Mouse (Mus musculus) MEL (cell line): Measurements from ENCODE around the gene Slc39a13. TPM values are rescaled to one million over a fixed set of nuclear protein-coding genes. Genes with fewer than 3 reads are reported as not detected.

Experiments
- DNase-seq: peaks from one replicate; pipeline ENCODE4 v3.0.0; 2011; ENCODE audit warnings: low read depth, low spot score
- H3K27ac ChIP-seq: 2 replicates; pipeline ENCODE4 v1.5.1; 2012; ENCODE audit warnings: low read depth, mild to moderate bottlenecking, control low read depth, low read length, moderate library complexity; ENCODE audit not compliant: control insufficient read depth
- H3K27me3 ChIP-seq, 2 experiments: fragments of 150-350 bp in 1 of 2; sonication (generic) in 1 of 2; 2 replicates each; pipeline ENCODE4 v1.6.1; 2012; ENCODE audit warnings: low read length in 2 of 2, mild to moderate bottlenecking in 2 of 2, improper control_type of control experiment in 1 of 2, moderate library complexity in 1 of 2; ENCODE audit not compliant: insufficient read depth in 2 of 2, control insufficient read depth in 1 of 2
- H3K36me3 ChIP-seq, 2 experiments: 2 replicates each; pipeline ENCODE4 v1.6.1; 2012 to 2014; ENCODE audit warnings: low read length in 2 of 2, improper control_type of control experiment in 1 of 2, inconsistent platforms in 1 of 2, mild to moderate bottlenecking in 1 of 2; ENCODE audit not compliant: insufficient read depth in 2 of 2, control insufficient read depth in 1 of 2
- H3K4me1 ChIP-seq, 2 experiments: fragments of 150-350 bp in 1 of 2; sonication (generic) in 1 of 2; 2 replicates each; pipeline ENCODE4 v1.6.1; 2012; ENCODE audit warnings: low read length in 2 of 2, improper control_type of control experiment in 1 of 2, mild to moderate bottlenecking in 1 of 2; ENCODE audit not compliant: insufficient read depth in 2 of 2, control insufficient read depth in 1 of 2
- H3K4me3 ChIP-seq, 2 experiments: fragments of 150-350 bp in 1 of 2; sonication (generic) in 1 of 2; 2 replicates each; pipeline ENCODE4 v1.5.1; 2012; ENCODE audit warnings: low read depth in 2 of 2, low read length in 2 of 2, mild to moderate bottlenecking in 2 of 2, moderate library complexity in 2 of 2, control low read depth in 1 of 2, improper control_type of control experiment in 1 of 2; ENCODE audit not compliant: control insufficient read depth in 1 of 2, insufficient read depth in 1 of 2
- H3K79me2 ChIP-seq: 2 replicates; pipeline ENCODE4 v1.6.1; 2012; ENCODE audit warnings: mild to moderate bottlenecking, low read length, moderate library complexity; ENCODE audit not compliant: control insufficient read depth, poor library complexity, insufficient read depth
- H3K9ac ChIP-seq: 2 replicates; pipeline ENCODE4 v1.6.1; 2012; ENCODE audit warnings: low read depth, mild to moderate bottlenecking, control low read depth, low read length, moderate library complexity; ENCODE audit not compliant: control insufficient read depth, poor library complexity, severe bottlenecking
- H3K9me3 ChIP-seq: fragments of 150-350 bp; sonication (generic); replicated peaks from 2 replicates; pipeline ENCODE4 v1.6.1; 2012; ENCODE audit warnings: mild to moderate bottlenecking, low read length, improper control_type of control experiment, moderate library complexity; ENCODE audit not compliant: insufficient read depth
- BHLHE40 ChIP-seq: IDR thresholded peaks from 2 replicates; pipeline ENCODE4 v1.6.1; 2012; ENCODE audit warnings: low read depth, mild to moderate bottlenecking, inconsistent platforms, low read length, improper control_type of control experiment, borderline replicate concordance
- CTCF ChIP-seq, 3 experiments: IDR thresholded peaks in 2 of 3; conservative IDR thresholded peaks in 1 of 3; 2 replicates each; pipeline ENCODE4 v1.5.1; 2011 to 2012; ENCODE audit warnings: low read length in 3 of 3, low read depth in 2 of 3, mild to moderate bottlenecking in 2 of 3, improper control_type of control experiment in 1 of 3, inconsistent platforms in 1 of 3, mixed read lengths in 1 of 3, moderate library complexity in 1 of 3; ENCODE audit not compliant: control insufficient read depth in 1 of 3, insufficient read depth in 1 of 3, poor library complexity in 1 of 3, severe bottlenecking in 1 of 3
- ELF1 ChIP-seq: IDR thresholded peaks from 2 replicates; pipeline ENCODE4 v1.6.1; 2014; ENCODE audit warnings: low read depth, mild to moderate bottlenecking, inconsistent platforms, low read length, improper control_type of control experiment, moderate library complexity
- EP300 ChIP-seq, 2 experiments: IDR thresholded peaks; 2 replicates each; pipeline ENCODE4 v1.6.1; 2011; ENCODE audit warnings: improper control_type of control experiment in 2 of 2, low read length in 2 of 2, low read depth in 1 of 2, mild to moderate bottlenecking in 1 of 2
- ETS1 ChIP-seq: IDR thresholded peaks from 2 replicates; pipeline ENCODE4 v1.6.1; 2012; ENCODE audit warnings: low read depth, mild to moderate bottlenecking, inconsistent platforms, low read length, improper control_type of control experiment, moderate library complexity
- GABPA ChIP-seq: IDR thresholded peaks from 2 replicates; pipeline ENCODE4 v1.6.1; 2012; ENCODE audit warnings: low read depth, mild to moderate bottlenecking, inconsistent platforms, low read length, improper control_type of control experiment, moderate library complexity
- GATA1 ChIP-seq: IDR thresholded peaks from 2 replicates; pipeline ENCODE4 v1.6.1; 2011; ENCODE audit warnings: low read depth, low read length, improper control_type of control experiment
- JUND ChIP-seq: IDR thresholded peaks from 2 replicates; pipeline ENCODE4 v1.6.1; 2011; ENCODE audit warnings: low read depth, mild to moderate bottlenecking, improper control_type of control experiment, low read length
- KAT2A ChIP-seq: conservative IDR thresholded peaks from 2 replicates; pipeline ENCODE4 v1.6.1; 2012; ENCODE audit warnings: low read depth, low read length, improper control_type of control experiment, inconsistent platforms
- MAFK ChIP-seq: IDR thresholded peaks from 2 replicates; pipeline ENCODE4 v1.6.1; 2011; ENCODE audit warnings: low read depth, mild to moderate bottlenecking, low read length, improper control_type of control experiment, borderline replicate concordance
- MXI1 ChIP-seq: IDR thresholded peaks from 2 replicates; pipeline ENCODE4 v1.6.1; 2011; ENCODE audit warnings: mild to moderate bottlenecking, low read depth, low read length, improper control_type of control experiment
- MYC ChIP-seq: IDR thresholded peaks from 2 replicates; pipeline ENCODE4 v1.6.1; 2011; ENCODE audit warnings: low read depth, mild to moderate bottlenecking, low read length, improper control_type of control experiment, moderate library complexity
- POLR2A ChIP-seq, 2 experiments: IDR thresholded peaks; 2 replicates each; pipeline ENCODE4 v1.6.1; 2011 to 2012; ENCODE audit warnings: low read length in 2 of 2, mild to moderate bottlenecking in 2 of 2, control low read depth in 1 of 2, improper control_type of control experiment in 1 of 2, low read depth in 1 of 2, moderate library complexity in 1 of 2; ENCODE audit not compliant: control insufficient read depth in 1 of 2, insufficient read depth in 1 of 2, poor library complexity in 1 of 2
- RAD21 ChIP-seq: IDR thresholded peaks from 2 replicates; pipeline ENCODE4 v1.6.1; 2011; ENCODE audit warnings: mild to moderate bottlenecking, low read depth, low read length, improper control_type of control experiment
- SIN3A ChIP-seq: IDR thresholded peaks from 2 replicates; pipeline ENCODE4 v1.6.1; 2012; ENCODE audit warnings: low read length, improper control_type of control experiment, inconsistent platforms
- SMC3 ChIP-seq: IDR thresholded peaks from 2 replicates; pipeline ENCODE4 v1.6.1; 2011; ENCODE audit warnings: low read depth, low read length, improper control_type of control experiment
- TAL1 ChIP-seq: IDR thresholded peaks from 2 replicates; pipeline ENCODE4 v1.6.1; 2012; ENCODE audit warnings: mild to moderate bottlenecking, inconsistent platforms, low read length, moderate library complexity, mixed read lengths
- TBP ChIP-seq: IDR thresholded peaks from 2 replicates; pipeline ENCODE4 v1.8.0; 2011; ENCODE audit warnings: low read depth, low read length, improper control_type of control experiment
- USF2 ChIP-seq, 2 experiments: IDR thresholded peaks; 2 replicates each; pipeline ENCODE4 v1.6.1; 2011 to 2012; ENCODE audit warnings: improper control_type of control experiment in 2 of 2, low read length in 2 of 2, borderline replicate concordance in 1 of 2, inconsistent platforms in 1 of 2, low read depth in 1 of 2, mild to moderate bottlenecking in 1 of 2; ENCODE audit not compliant: insufficient read depth in 1 of 2
- ZC3H11A ChIP-seq: IDR thresholded peaks from 2 replicates; pipeline ENCODE4 v1.6.1; 2012; ENCODE audit warnings: low read depth, mild to moderate bottlenecking, inconsistent platforms, low read length, improper control_type of control experiment
- polyA plus RNA-seq, 2 experiments: library from polyadenylated mRNA; stranded (reverse) in 1 of 2; unstranded in 1 of 2; fragments of >175 nt in 1 of 2; fragments of >200 nt in 1 of 2; gene quantifications; 2 replicates each; pipeline versions ENCODE4 v1.2.1 to v1.2.4; 2012; ENCODE audit warnings: low replicate concordance in 2 of 2, low read depth in 1 of 2; ENCODE audit not compliant: insufficient read length in 2 of 2, insufficient read depth in 1 of 2, missing spikeins in 1 of 2
- total RNA-seq: library from RNA; depleted of rRNA; stranded (reverse); fragments of 300-350 nt; gene quantifications from 2 replicates; pipeline ENCODE4 v1.2.3, GENCODE M21; 2012

The Slc39a13 gene
- total and polyA plus RNA-seq, 3 experiments, result 9.4 to 19.1 TPM; not detected in 1

DNA sequence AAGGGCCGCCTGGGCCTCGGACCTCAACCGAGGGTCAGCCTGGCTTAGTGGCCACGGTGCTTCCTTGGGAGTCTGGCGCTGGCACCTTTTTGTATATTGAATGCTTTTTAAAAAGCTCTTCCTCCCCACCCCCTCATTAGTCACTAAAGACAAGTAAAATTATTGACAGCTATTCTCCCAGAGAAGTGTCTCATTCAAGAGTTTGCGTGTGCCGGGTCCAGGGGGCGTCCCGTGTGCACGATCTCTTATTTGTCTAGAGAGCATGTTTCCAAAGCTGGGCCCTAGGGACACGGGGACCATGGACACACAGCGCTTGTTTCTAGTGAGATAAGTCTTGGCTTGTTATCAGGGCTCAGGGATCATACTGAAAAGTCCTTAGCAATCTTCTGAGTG, 45.4 kb upstream of the Slc39a13 start:
- no peaks in the 10 kb centered on the region for H3K27me3 ChIP-seq
- TF ChIP-seq MYC (no peak), ZC3H11A (no peak), EP300 (IDR thresholded peaks at IDR 0.05; ENCODE audit: low read depth in 1 of 2, low read length in 2 of 2) (no peak), CTCF (IDR thresholded peaks at IDR 0.05 in 2 of 3, conservative IDR thresholded peaks at IDR 0.05 in 1 of 3; ENCODE audit: control insufficient read depth in 1 of 3, insufficient read depth in 1 of 3, low read depth in 2 of 3, low read length in 3 of 3, poor library complexity in 1 of 3, severe bottlenecking in 1 of 3) (no peak)
- TF ChIP-seq, all 39 proteins: peak for 0
- Histone ChIP-seq H3K4me1 (peaks cover 0 to 5% of the 10 kb centered on the region in 2 experiments; a peak in 1 of 4 replicates), H3K27ac (no peak overlapping the region), H3K4me3 (peak overlapping the region in 1 of 2 experiments; percentile 41; a peak in 1 of 4 replicates), H3K79me2 (no peaks in the 10 kb centered on the region; the same call in 1 of the 2 replicates), H3K36me3 (peaks cover 0 to 2% of the 10 kb centered on the region in 2 experiments; a peak in 1 of 4 replicates), H3K9me3 (no peaks in the 10 kb centered on the region), H3K9ac (peak overlapping the region; percentile 45; the same call in 1 of the 2 replicates)
- DNase-seq, result no peak

DNA sequence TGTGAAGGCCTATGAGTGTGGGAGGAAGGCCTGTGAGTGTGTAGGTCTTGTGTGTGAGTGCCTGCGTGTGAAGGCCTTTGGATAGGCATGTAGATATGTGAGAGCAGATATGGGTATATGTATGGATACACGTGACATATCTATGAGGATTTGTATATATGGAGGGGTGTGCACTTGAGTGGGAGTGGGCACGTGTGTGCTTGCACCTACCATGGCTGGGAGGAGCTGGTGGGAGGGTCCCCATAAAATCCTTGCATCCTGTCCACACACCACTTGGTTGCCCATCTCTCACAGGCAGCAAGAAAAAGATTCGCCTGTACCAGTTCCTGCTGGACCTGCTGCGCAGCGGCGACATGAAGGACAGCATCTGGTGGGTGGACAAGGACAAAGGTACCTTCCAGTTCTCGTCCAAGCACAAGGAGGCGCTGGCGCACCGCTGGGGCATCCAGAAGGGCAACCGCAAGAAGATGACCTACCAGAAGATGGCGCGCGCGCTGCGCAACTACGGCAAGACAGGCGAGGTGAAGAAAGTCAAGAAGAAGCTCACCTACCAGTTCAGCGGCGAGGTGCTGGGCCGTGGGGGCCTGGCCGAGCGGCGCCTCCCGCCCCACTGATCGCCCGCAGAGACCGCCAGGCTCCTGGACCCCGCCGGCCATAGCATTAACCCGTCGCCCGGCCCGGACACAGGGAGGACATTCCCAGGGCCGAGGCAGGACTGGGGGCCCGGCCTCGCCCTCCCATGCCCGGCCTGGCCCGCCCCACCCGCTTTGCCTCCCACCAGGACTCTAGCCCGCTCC, 44.8 kb upstream of the Slc39a13 start:
- TF ChIP-seq ELF1 (no peak), CTCF (IDR thresholded peaks at IDR 0.05 in 2 of 3, conservative IDR thresholded peaks at IDR 0.05 in 1 of 3; ENCODE audit: control insufficient read depth in 1 of 3, insufficient read depth in 1 of 3, low read depth in 2 of 3, low read length in 3 of 3, poor library complexity in 1 of 3, severe bottlenecking in 1 of 3) (peak in 2 of 3 experiments; percentile 87 to 99), SIN3A (peak; percentile 26; the same call in 1 of the 2 replicates), KAT2A (no peak), RAD21 (peak; percentile 92), SMC3 (peak; percentile 97), ZC3H11A (peak; percentile 92)
- peak; percentile 89 for DNase-seq
- peaks cover 0 to 5% of the 10 kb centered on the region in 2 experiments; a peak in 1 of 4 replicates for H3K4me1 ChIP-seq
- H3K4me3 ChIP-seq, result peak overlapping the region in 1 of 2 experiments; percentile 41; a peak in 2 of 4 replicates
- H3K27me3 ChIP-seq, result no peaks in the 10 kb centered on the region
- no peaks in the 10 kb centered on the region; the same call in 1 of the 2 replicates for H3K79me2 ChIP-seq
- H3K9me3 ChIP-seq, result no peaks in the 10 kb centered on the region
- no peak overlapping the region for H3K27ac ChIP-seq
- peaks cover 0 to 3% of the 10 kb centered on the region in 2 experiments; a peak in 1 of 4 replicates for H3K36me3 ChIP-seq
- H3K9ac ChIP-seq, result peak overlapping the region; percentile 45

DNA sequence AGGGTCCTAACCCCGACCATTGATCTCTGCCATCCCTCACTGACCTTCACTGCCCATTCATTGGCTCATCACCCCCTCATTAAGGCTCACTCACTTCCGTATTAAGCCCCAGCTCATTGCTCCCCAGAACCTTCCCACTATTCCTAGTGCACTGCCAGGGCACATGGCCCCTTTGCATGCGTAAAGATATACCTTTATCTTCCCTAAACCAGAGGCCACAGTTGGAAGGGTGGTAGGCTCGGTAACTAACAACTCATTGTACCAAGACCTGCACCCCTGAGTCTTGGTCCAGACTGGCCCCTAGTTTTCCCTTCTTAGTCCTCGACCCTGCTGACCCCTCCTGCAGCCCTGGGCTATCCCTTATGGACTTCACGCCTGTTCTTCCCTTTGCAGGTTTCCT, 43.6 kb upstream of the Slc39a13 start:
- TF ChIP-seq GATA1, result no peak
- no peak for TF ChIP-seq MXI1
- TF ChIP-seq GABPA, result no peak
- no peak for TF ChIP-seq POLR2A (IDR thresholded peaks at IDR 0.05; ENCODE audit: control insufficient read depth in 1 of 2, insufficient read depth in 1 of 2, low read depth in 1 of 2, low read length in 2 of 2, poor library complexity in 1 of 2)
- TF ChIP-seq TAL1, result no peak
- TF ChIP-seq BHLHE40, result no peak
- TF ChIP-seq ETS1, result no peak
- TF ChIP-seq TBP, result no peak
- no peak for TF ChIP-seq MYC
- no peak for TF ChIP-seq MAFK
- no peak for TF ChIP-seq USF2 (IDR thresholded peaks at IDR 0.05; ENCODE audit: borderline replicate concordance in 1 of 2, insufficient read depth in 1 of 2, low read depth in 1 of 2, low read length in 2 of 2)
- TF ChIP-seq RAD21, result no peak
- no peak for TF ChIP-seq SIN3A
- TF ChIP-seq KAT2A, result no peak
- TF ChIP-seq JUND, result no peak
- H3K27ac ChIP-seq, result no peak overlapping the region
- no peaks in the 10 kb centered on the region for H3K27me3 ChIP-seq
- no peak for DNase-seq
- H3K36me3 ChIP-seq, result peaks cover 0 to 3% of the 10 kb centered on the region in 2 experiments; a peak in 1 of 4 replicates
- no peaks in the 10 kb centered on the region for H3K9me3 ChIP-seq
- H3K79me2 ChIP-seq, result no peaks in the 10 kb centered on the region; the same call in 1 of the 2 replicates
- no peak overlapping the region for H3K4me3 ChIP-seq
- H3K4me1 ChIP-seq, result peaks cover 0 to 5% of the 10 kb centered on the region in 2 experiments; a peak in 1 of 4 replicates
- no peak overlapping the region for H3K9ac ChIP-seq
